Comparison of ENCODE assay signal across 8 mouse cellular contexts in genomic region chr16:49698620-49699525, GRCm38 (mm10). TPM values are rescaled to one million over a fixed set of nuclear protein-coding genes. Genes with fewer than 3 reads are reported as not detected.
DNase-seq lines count a peak whose midpoint lies in the region; ATAC-seq and TF ChIP-seq lines count a peak whose summit lies in the region.

Gene Ift57 (plus strand): TSS chr16:49699233.

- peak within 1 kb of the TSS; percentile 86 for H3K27ac ChIP-seq in bone marrow, adult 2 months (ENCODE audit: control insufficient read depth, insufficient read depth, low read depth, low read length, poor library complexity)
- H3K27ac ChIP-seq in embryonic facial prominence, embryonic 15.5 days (replicated peaks) = peak within 1 kb of the TSS; percentile 78
- peak within 1 kb of the TSS; percentile 59 for H3K27ac ChIP-seq in limb, embryonic 14.5 days (replicated peaks; ENCODE audit: low read depth, low read length)
- peak within 1 kb of the TSS; percentile 67 for H3K27ac ChIP-seq in midbrain, postnatal 0 days (ENCODE audit: low read depth, low read length)

- no peaks in the 10 kb centered on the region for H3K36me3 ChIP-seq in embryonic facial prominence, embryonic 15.5 days
- H3K36me3 ChIP-seq in limb, embryonic 14.5 days (ENCODE audit: control insufficient read depth, insufficient read depth, low read length) = no peaks in the 10 kb centered on the region
- no peaks in the 10 kb centered on the region for H3K36me3 ChIP-seq in midbrain, postnatal 0 days (ENCODE audit: insufficient read depth, low read length)

- DNase-seq in 416B (ENCODE audit: low read depth) = peak; percentile 98
- peak; percentile 98 for DNase-seq in heart, adult 8-10 months (ENCODE audit: low spot score)
- peak; percentile 99 for DNase-seq in kidney, adult 9 months
- peak; percentile 100 for DNase-seq in limb, embryonic 14.5 days (ENCODE audit: low spot score)
- DNase-seq in midbrain, postnatal 0 days (ENCODE audit: low spot score) = peak; percentile 100
- peak; percentile 92 to 96 for DNase-seq in spleen, postnatal 14 days (ENCODE audit: low spot score in 2 of 2)

- no peaks in the 10 kb centered on the region for H3K27me3 ChIP-seq in embryonic facial prominence, embryonic 15.5 days
- no peaks in the 10 kb centered on the region for H3K27me3 ChIP-seq in limb, embryonic 14.5 days (ENCODE audit: control insufficient read depth, insufficient read depth, low read length)
- H3K27me3 ChIP-seq in midbrain, postnatal 0 days (ENCODE audit: insufficient read depth, low read length) = no peaks in the 10 kb centered on the region

- under 1% methylated on average over 51 of the region's 53 CpGs for WGBS in bone marrow, adult 2 months
- WGBS in embryonic facial prominence, embryonic 15.5 days = 1% methylated on average over 53 of the region's 53 CpGs
- 2% methylated on average over 47 of the region's 53 CpGs for WGBS in limb, embryonic 14.5 days
- 3% methylated on average over 47 of the region's 53 CpGs for WGBS in midbrain, postnatal 0 days

- H3K4me2 ChIP-seq in embryonic facial prominence, embryonic 15.5 days (replicated peaks) = peak within 1 kb of the TSS; percentile 80
- peak within 1 kb of the TSS; percentile 78 for H3K4me2 ChIP-seq in limb, embryonic 14.5 days (replicated peaks; ENCODE audit: low read depth, low read length, severe bottlenecking)
- H3K4me2 ChIP-seq in midbrain, postnatal 0 days (ENCODE audit: low read depth, low read length, poor library complexity, severe bottlenecking) = peak within 1 kb of the TSS; percentile 75

- H3K4me3 ChIP-seq in bone marrow, adult 2 months (replicated peaks; ENCODE audit: control insufficient read depth, low read depth, low read length) = peak within 1 kb of the TSS; percentile 89
- peak within 1 kb of the TSS; percentile 91 for H3K4me3 ChIP-seq in embryonic facial prominence, embryonic 15.5 days (replicated peaks)
- H3K4me3 ChIP-seq in limb, embryonic 14.5 days (replicated peaks; ENCODE audit: low read length) = peak within 1 kb of the TSS; percentile 81
- H3K4me3 ChIP-seq in midbrain, postnatal 0 days (ENCODE audit: low read depth, low read length) = peak within 1 kb of the TSS; percentile 81

- peak within 1 kb of the TSS; percentile 55 for H3K9ac ChIP-seq in embryonic facial prominence, embryonic 15.5 days
- peak within 1 kb of the TSS; percentile 72 for H3K9ac ChIP-seq in limb, embryonic 14.5 days (ENCODE audit: low read depth, low read length, severe bottlenecking)
- H3K9ac ChIP-seq in midbrain, postnatal 0 days (replicated peaks; ENCODE audit: low read length, poor library complexity, severe bottlenecking) = peak within 1 kb of the TSS; percentile 63

- peak; percentile 100 for ATAC-seq in embryonic facial prominence, embryonic 15.5 days (ENCODE audit: insufficient number of reproducible peaks, low FRiP score, low TSS enrichment, low read depth)
- peak; percentile 100 for ATAC-seq in limb, embryonic 14.5 days (ENCODE audit: low FRiP score, low read depth)
- ATAC-seq in midbrain, postnatal 0 days (ENCODE audit: low FRiP score) = peak; percentile 100

- no peak for TF ChIP-seq POLR2A in bone marrow, adult 2 months (IDR thresholded peaks at IDR 0.05; ENCODE audit: borderline replicate concordance, control insufficient read depth, low read depth, low read length)
- TF ChIP-seq POLR2A in limb, embryonic 14.5 days (IDR thresholded peaks at IDR 0.05; ENCODE audit: borderline replicate concordance, extremely low read depth, insufficient read depth, insufficient read length) = peak; percentile 27; the same call in 1 of the 2 replicates

- no peaks in the 10 kb centered on the region for H3K9me3 ChIP-seq in embryonic facial prominence, embryonic 15.5 days (replicated peaks)
- H3K9me3 ChIP-seq in limb, embryonic 14.5 days (ENCODE audit: control insufficient read depth, low read length) = no peaks in the 10 kb centered on the region
- H3K9me3 ChIP-seq in midbrain, postnatal 0 days (ENCODE audit: low read length) = no peaks in the 10 kb centered on the region

- no peaks in the 10 kb centered on the region for H3K4me1 ChIP-seq in bone marrow, adult 2 months (ENCODE audit: control insufficient read depth, insufficient read depth, low read length)
- peaks cover 10% of the 10 kb centered on the region; the same call in 1 of the 2 replicates for H3K4me1 ChIP-seq in embryonic facial prominence, embryonic 15.5 days
- 0 out of 2 replicates have a peak, but pooled peaks cover 8% of the 10 kb centered on the region for H3K4me1 ChIP-seq in limb, embryonic 14.5 days (ENCODE audit: control insufficient read depth, insufficient read depth, low read length)
- no peaks in the 10 kb centered on the region for H3K4me1 ChIP-seq in midbrain, postnatal 0 days (ENCODE audit: insufficient read depth, low read length)

- TF ChIP-seq CTCF in bone marrow, adult 2 months (IDR thresholded peaks at IDR 0.05; ENCODE audit: control insufficient read depth, insufficient read depth, low read length) = no peak
- 0 out of 2 replicates have a peak, but pooled peaks have one; percentile 2 for TF ChIP-seq CTCF in midbrain, postnatal 0 days (IDR thresholded peaks at IDR 0.05)

RNA-seq across cellular contexts. Expression of gene Ift57, which starts in this region (rescaled TPM):
- 6.1 and 15.7 TPM in 2 replicates for polyA plus RNA-seq in bone marrow, adult 2 months (2011; ENCODE audit: insufficient read depth, insufficient read length, low replicate concordance, missing spikeins)
- 43.2 and 45.4 TPM in 2 replicates for polyA plus RNA-seq in embryonic facial prominence, embryonic 15.5 days (2015; fragmentation: Nextera tagmentation; extraction: Ambion mirVana)
- 10 to 100 TPM; 11.6 to 15.4 (median 14.3) TPM for total RNA-seq in heart, adult 8-10 months (2022)
- polyA plus RNA-seq in limb, embryonic 14.5 days (2012; rRNA removed) = 11.6 and 23.6 TPM in 2 replicates
- polyA plus RNA-seq in limb, embryonic 14.5 days (2014; fragmentation: Nextera tagmentation; extraction: Ambion mirVana) = 27.2 and 27.4 TPM in 2 replicates
- total RNA-seq in midbrain, postnatal 0 days (2014; rRNA removed) = 16.1 and 17.6 TPM in 2 replicates
- polyA plus RNA-seq in midbrain, postnatal 0 days (2015; fragmentation: Nextera tagmentation; extraction: Ambion mirVana) = 41.9 and 44.2 TPM in 2 replicates

Comparison
In these comparisons a context has a peak if more than half of its experiments do, and no peak if none do; other contexts are left out.
1. Peak in every context shown above with its lines: DNase-seq, ATAC-seq, H3K4me3 ChIP-seq and H3K27ac ChIP-seq.